Mouse (Mus musculus): ENCODE measurements at regions not wholly inside any gene's neighbourhood (a gene's known extent, or its start where the extent isn't known, plus 50 kb on each side); places are given as distances from the start of the nearest gene placed in this dataset.

GRCm38 (mm10) chr6:51012086-51012830 is 358.0 kb upstream of the Npvf start:
- Histone ChIP-seq H3K4me3 (no peak overlapping the region), H3K27me3 (no peaks in the 10 kb centered on the region), H3K4me1 (peaks cover 8% of the 10 kb centered on the region; the same call in 1 of the 2 replicates), H3K27ac (no peak overlapping the region), H3K36me3 (no peaks in the 10 kb centered on the region), H3K4me2 (replicated peaks) (no peak overlapping the region), H3K9ac (no peak overlapping the region), H3K9me3 (replicated peaks) (no peaks in the 10 kb centered on the region)
- ATAC-seq (ENCODE audit: low FRiP score) = no peak
- WGBS = 79% methylated on average over 15 of the region's 15 CpGs

DNA sequence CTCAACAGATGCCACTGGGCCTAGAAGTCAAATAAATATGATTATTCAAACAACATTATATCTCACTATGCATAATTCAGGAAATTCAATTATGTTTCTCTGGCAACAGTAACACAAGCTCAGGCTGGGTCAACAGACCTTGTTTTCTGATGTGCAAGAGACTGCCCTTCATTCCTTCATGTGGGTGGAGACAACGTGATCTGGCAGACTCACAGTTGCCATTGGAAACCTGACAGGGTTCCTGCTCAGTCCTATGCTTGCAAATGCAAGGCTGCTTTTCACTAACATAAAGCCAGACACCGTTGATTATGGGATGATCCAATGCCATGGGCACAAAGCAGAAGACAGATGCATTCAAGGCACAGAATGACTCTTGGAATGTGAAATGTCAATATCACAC is 361.5 kb upstream of the Npvf start:
- Histone ChIP-seq H3K9me3 (replicated peaks) (no peaks in the 10 kb centered on the region), H3K27ac (no peak overlapping the region), H3K4me3 (no peak overlapping the region), H3K36me3 (no peaks in the 10 kb centered on the region), H3K4me2 (replicated peaks) (no peak overlapping the region), H3K9ac (no peak overlapping the region), H3K27me3 (no peaks in the 10 kb centered on the region), H3K4me1 (peaks cover 5% of the 10 kb centered on the region; the same call in 1 of the 2 replicates)
- no peak for ATAC-seq (ENCODE audit: low FRiP score)
- WGBS = 50% methylated on average over 2 of the region's 2 CpGs

DNA sequence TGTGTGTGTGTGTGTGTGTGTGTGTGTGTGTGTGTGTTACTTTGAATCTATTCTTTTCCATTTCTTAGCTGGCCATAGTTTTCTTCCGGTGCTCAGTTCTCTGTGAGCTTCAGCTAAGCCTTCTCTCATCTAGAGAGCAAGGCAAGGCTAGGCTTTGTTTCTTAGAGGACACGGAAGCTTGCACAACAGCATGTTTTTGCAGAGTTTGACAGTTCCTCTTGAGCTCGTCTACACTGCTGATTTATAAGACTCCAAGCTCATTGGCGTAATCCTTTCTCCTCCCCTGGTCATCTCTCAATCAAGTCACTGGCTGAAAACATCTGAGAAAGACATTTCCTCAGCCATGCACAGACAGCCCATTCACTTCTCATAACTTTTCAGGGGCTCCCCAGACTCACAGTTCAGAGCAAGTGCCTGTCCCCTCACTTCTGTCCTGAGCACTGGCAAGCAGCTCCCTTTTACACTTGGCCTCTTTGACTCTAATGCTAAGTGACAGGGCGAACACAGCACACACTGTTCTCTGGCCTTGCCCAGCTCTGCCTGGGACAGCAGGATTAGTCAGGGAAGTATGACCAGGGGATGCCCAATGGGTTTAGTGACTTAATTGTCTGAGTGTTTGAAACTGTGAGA is 362.3 kb upstream of the Npvf start:
- H3K27ac ChIP-seq = peak overlapping the region; percentile 42

GRCm38 (mm10) chr6:51017260-51017999 is 363.2 kb upstream of the Npvf start:
- Histone ChIP-seq H3K4me3 (no peak overlapping the region), H3K27ac (peak overlapping the region; percentile 42; the same call in 1 of the 2 replicates), H3K9me3 (replicated peaks) (no peaks in the 10 kb centered on the region), H3K9ac (no peak overlapping the region), H3K27me3 (no peaks in the 10 kb centered on the region), H3K36me3 (no peaks in the 10 kb centered on the region), H3K4me1 (peaks cover 5% of the 10 kb centered on the region; the same call in 1 of the 2 replicates), H3K4me2 (replicated peaks) (no peak overlapping the region)
- ATAC-seq (ENCODE audit: low FRiP score) = no peak
- WGBS = 73% methylated on average over 9 of the region's 9 CpGs

More for the DNA sequence above, 362.3 kb upstream of the Npvf start:
- Histone ChIP-seq H3K27me3 (no peaks in the 10 kb centered on the region), H3K9me3 (replicated peaks) (no peaks in the 10 kb centered on the region), H3K9ac (no peak overlapping the region), H3K4me1 (peaks cover 5% of the 10 kb centered on the region; the same call in 1 of the 2 replicates), H3K4me3 (no peak overlapping the region), H3K4me2 (replicated peaks) (no peak overlapping the region), H3K36me3 (no peaks in the 10 kb centered on the region)
- 66% methylated on average over 5 of the region's 5 CpGs for WGBS
- peak; percentile 60; the same call in 1 of the 2 replicates for ATAC-seq (ENCODE audit: low FRiP score)

DNA sequence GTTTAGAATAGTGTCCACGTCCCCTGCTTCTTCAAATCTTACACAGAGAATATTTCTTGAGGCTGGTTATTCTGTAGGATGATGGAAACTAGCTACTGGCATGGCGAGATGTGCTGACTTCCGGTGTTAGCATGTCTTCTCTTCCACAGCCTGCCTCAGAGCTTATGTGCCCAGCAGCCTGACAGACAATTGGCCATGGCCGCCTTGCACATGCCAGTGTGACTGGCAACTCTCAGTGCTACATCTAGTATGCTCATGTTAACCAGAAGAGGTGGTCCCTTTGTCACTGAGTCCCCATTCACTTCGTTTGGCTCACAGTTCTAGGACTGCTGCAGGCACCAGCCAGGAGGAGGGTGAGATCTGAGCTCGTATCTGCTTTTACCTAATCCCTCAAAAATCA is 367.0 kb upstream of the Npvf start:
- no peaks in the 10 kb centered on the region for H3K36me3 ChIP-seq
- no peak overlapping the region for H3K9ac ChIP-seq
- H3K4me3 ChIP-seq = no peak overlapping the region
- H3K9me3 ChIP-seq (replicated peaks) = no peaks in the 10 kb centered on the region
- H3K4me2 ChIP-seq (replicated peaks) = no peak overlapping the region
- H3K27me3 ChIP-seq = 0 out of 2 replicates have a peak, but pooled peaks cover 3% of the 10 kb centered on the region
- H3K4me1 ChIP-seq = peaks cover 5% of the 10 kb centered on the region; the same call in 1 of the 2 replicates
- WGBS = 88% methylated on average over 6 of the region's 6 CpGs
- ATAC-seq (ENCODE audit: low FRiP score) = no peak
- no peak overlapping the region for H3K27ac ChIP-seq

- Histone ChIP-seq H3K36me3 (no peaks in the 10 kb centered on the region), H3K4me3 (no peak overlapping the region), H3K9ac (no peak overlapping the region), H3K4me2 (replicated peaks) (no peak overlapping the region), H3K4me1 (no peaks in the 10 kb centered on the region), H3K27ac (no peak overlapping the region), H3K27me3 (0 out of 2 replicates have a peak, but pooled peaks cover 3% of the 10 kb centered on the region), H3K9me3 (replicated peaks) (no peaks in the 10 kb centered on the region)
- ATAC-seq (ENCODE audit: low FRiP score) = no peak
- 90% methylated on average over 6 of the region's 6 CpGs for WGBS
Measured at GRCm38 (mm10) chr6:51023361-51023760, 369.1 kb upstream of the Npvf start.

- H3K27me3 ChIP-seq = 0 out of 2 replicates have a peak, but pooled peaks cover 3% of the 10 kb centered on the region
- no peaks in the 10 kb centered on the region for H3K36me3 ChIP-seq
- no peaks in the 10 kb centered on the region for H3K9me3 ChIP-seq (replicated peaks)
- H3K9ac ChIP-seq = no peak overlapping the region
- H3K4me2 ChIP-seq (replicated peaks) = no peak overlapping the region
- no peak overlapping the region for H3K27ac ChIP-seq
- no peaks in the 10 kb centered on the region for H3K4me1 ChIP-seq
- H3K4me3 ChIP-seq = no peak overlapping the region
- no peak for ATAC-seq (ENCODE audit: low FRiP score)
- WGBS = 80% methylated on average over 3 of the region's 3 CpGs
Measured at GRCm38 (mm10) chr6:51024756-51025155, 370.5 kb upstream of the Npvf start.

GRCm38 (mm10) chr6:51025411-51025810 is 371.2 kb upstream of the Npvf start:
- no peak for ATAC-seq (ENCODE audit: low FRiP score)
- H3K4me2 ChIP-seq (replicated peaks) = no peak overlapping the region
- H3K27me3 ChIP-seq = 0 out of 2 replicates have a peak, but pooled peaks cover 3% of the 10 kb centered on the region
- H3K9me3 ChIP-seq (replicated peaks) = no peaks in the 10 kb centered on the region
- H3K36me3 ChIP-seq = no peaks in the 10 kb centered on the region
- no peak overlapping the region for H3K4me3 ChIP-seq
- no peaks in the 10 kb centered on the region for H3K4me1 ChIP-seq
- H3K27ac ChIP-seq = no peak overlapping the region
- H3K9ac ChIP-seq = no peak overlapping the region
- 70% methylated on average over 3 of the region's 3 CpGs for WGBS

DNA sequence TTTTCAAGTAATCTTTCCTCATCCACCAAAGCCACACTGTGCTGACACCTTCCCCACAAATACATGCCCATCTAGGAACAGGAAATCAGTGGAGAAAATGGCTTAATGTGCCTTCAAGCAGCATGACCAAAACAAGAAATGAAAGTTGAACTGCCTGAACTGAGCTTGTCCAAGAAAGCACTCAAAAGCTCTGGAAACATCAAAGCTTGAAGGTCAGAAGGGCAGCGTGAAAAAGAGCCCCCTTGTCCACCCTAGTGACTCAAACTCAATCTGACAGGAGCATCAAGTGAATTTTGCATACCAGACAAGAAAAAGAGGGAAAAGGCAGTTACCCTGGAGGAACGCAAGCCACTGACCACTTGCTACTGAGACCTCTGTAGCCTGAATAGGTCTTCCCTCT is 373.1 kb upstream of the Npvf start:
- Histone ChIP-seq H3K4me1 (0 out of 2 replicates have a peak, but pooled peaks cover 2% of the 10 kb centered on the region), H3K4me2 (replicated peaks) (no peak overlapping the region), H3K27me3 (0 out of 2 replicates have a peak, but pooled peaks cover 3% of the 10 kb centered on the region), H3K9me3 (replicated peaks) (no peaks in the 10 kb centered on the region), H3K4me3 (no peak overlapping the region), H3K27ac (no peak overlapping the region), H3K9ac (no peak overlapping the region), H3K36me3 (no peaks in the 10 kb centered on the region)
- ATAC-seq (ENCODE audit: low FRiP score) = no peak
- WGBS = 52% methylated on average over 2 of the region's 2 CpGs

DNA sequence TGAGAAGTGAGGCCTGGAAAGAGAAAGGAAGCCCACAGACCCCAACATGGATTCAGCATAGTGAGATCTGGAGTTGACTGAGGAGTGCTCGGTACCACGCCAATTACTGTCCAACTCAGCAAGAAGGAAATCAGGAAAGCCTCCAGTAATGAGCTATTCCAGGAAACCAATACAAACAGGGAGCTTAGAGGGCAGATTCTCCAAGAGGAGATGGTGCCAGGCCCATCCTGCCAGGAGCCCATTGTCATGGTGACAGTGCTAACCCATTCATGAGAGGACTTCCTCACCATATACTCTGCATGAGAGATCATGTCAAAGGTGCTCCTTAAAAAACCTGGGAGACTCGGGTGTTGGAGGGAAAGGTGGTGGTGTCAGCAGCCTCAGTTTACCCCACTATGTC is 375.3 kb upstream of the Npvf start:
- no peak for ATAC-seq (ENCODE audit: low FRiP score)
- Histone ChIP-seq H3K4me2 (replicated peaks) (no peak overlapping the region), H3K9ac (no peak overlapping the region), H3K27ac (no peak overlapping the region), H3K4me3 (no peak overlapping the region), H3K4me1 (0 out of 2 replicates have a peak, but pooled peaks cover 2% of the 10 kb centered on the region), H3K9me3 (replicated peaks) (no peaks in the 10 kb centered on the region), H3K27me3 (no peaks in the 10 kb centered on the region), H3K36me3 (no peaks in the 10 kb centered on the region)
- WGBS = 87% methylated on average over 3 of the region's 3 CpGs

- no peak overlapping the region for H3K9ac ChIP-seq
- WGBS = 74% methylated on average over 3 of the region's 3 CpGs
- no peaks in the 10 kb centered on the region for H3K36me3 ChIP-seq
- no peak overlapping the region for H3K4me3 ChIP-seq
- H3K27me3 ChIP-seq = no peaks in the 10 kb centered on the region
- H3K9me3 ChIP-seq (replicated peaks) = no peaks in the 10 kb centered on the region
- no peak overlapping the region for H3K4me2 ChIP-seq (replicated peaks)
- ATAC-seq (ENCODE audit: low FRiP score) = no peak
- H3K27ac ChIP-seq = no peak overlapping the region
- H3K4me1 ChIP-seq = 0 out of 2 replicates have a peak, but pooled peaks cover 2% of the 10 kb centered on the region
Measured at GRCm38 (mm10) chr6:51029953-51030352, 375.7 kb upstream of the Npvf start.

GRCm38 (mm10) chr6:51033835-51034234 is 379.6 kb upstream of the Npvf start:
- Histone ChIP-seq H3K4me2 (replicated peaks) (no peak overlapping the region), H3K9ac (no peak overlapping the region), H3K9me3 (replicated peaks) (no peaks in the 10 kb centered on the region), H3K4me3 (no peak overlapping the region), H3K27ac (no peak overlapping the region), H3K4me1 (peaks cover 7% of the 10 kb centered on the region), H3K27me3 (no peaks in the 10 kb centered on the region), H3K36me3 (no peaks in the 10 kb centered on the region)
- 84% methylated on average over 6 of the region's 6 CpGs for WGBS
- no peak for ATAC-seq (ENCODE audit: low FRiP score)
